Mouse (Mus musculus) retina, postnatal 7 days (tissue): Measurements from ENCODE around the gene Lrfn3.

ENCODE experiments used
- DNase-seq: peaks from one replicate; pipeline ENCODE4 v3.0.0-alpha.2; 2012; ENCODE audit warnings: low read depth, low spot score

The Lrfn3 gene

GRCm38 (mm10) chr7:30314721-30315155 is 47.8 kb downstream of the Lrfn3 start, which contains the start of gene Syne4:
Gene Syne4 (plus strand): TSS chr7:30314807.
- DNase-seq, result no peak

- no peak for DNase-seq
These were observed 48.8 kb downstream of the Lrfn3 start for GRCm38 (mm10) chr7:30313666-30314320.

- no peak for DNase-seq
These were observed 52.4 kb downstream of the Lrfn3 start for GRCm38 (mm10) chr7:30310136-30310535.

GRCm38 (mm10) chr7:30309395-30310129 is 53.0 kb downstream of the Lrfn3 start:
- DNase-seq, result no peak

- DNase-seq, result peak; percentile 85
These were observed 54.2 kb downstream of the Lrfn3 start, which contains the start of gene Alkbh6 for GRCm38 (mm10) chr7:30308076-30309005. Gene Alkbh6 (plus strand): TSS chr7:30308717.

GRCm38 (mm10) chr7:30306083-30306779 is 56.3 kb downstream of the Lrfn3 start:
- no peak for DNase-seq
